Mouse (Mus musculus) frontal cortex, adult 2 months (tissue): ENCODE measurements around the gene Fam45a. TPM values are rescaled to one million over a fixed set of nuclear protein-coding genes. Genes with fewer than 3 reads are reported as not detected.
"Not testable (repeated sequence)": the region's sequence is repeated elsewhere in the genome, so short reads cannot be mapped to it uniquely, and the experiment has no call there.

Experiments
- DNase-seq, 2 experiments: peaks; one replicate each; pipeline ENCODE4 v3.0.0; 2022; ENCODE audit warnings: low spot score in 1 of 2; ENCODE audit errors: extremely low spot score in 1 of 2
- polyA plus RNA-seq: library from polyadenylated mRNA; depleted of rRNA; stranded (reverse); fragments of >200 nt; gene quantifications from 2 replicates; pipeline ENCODE4 v1.2.3, GENCODE M21; 2012; rRNA removed

Gene Fam45a
- polyA plus RNA-seq, 1 experiment: 44.1 TPM

DNA sequence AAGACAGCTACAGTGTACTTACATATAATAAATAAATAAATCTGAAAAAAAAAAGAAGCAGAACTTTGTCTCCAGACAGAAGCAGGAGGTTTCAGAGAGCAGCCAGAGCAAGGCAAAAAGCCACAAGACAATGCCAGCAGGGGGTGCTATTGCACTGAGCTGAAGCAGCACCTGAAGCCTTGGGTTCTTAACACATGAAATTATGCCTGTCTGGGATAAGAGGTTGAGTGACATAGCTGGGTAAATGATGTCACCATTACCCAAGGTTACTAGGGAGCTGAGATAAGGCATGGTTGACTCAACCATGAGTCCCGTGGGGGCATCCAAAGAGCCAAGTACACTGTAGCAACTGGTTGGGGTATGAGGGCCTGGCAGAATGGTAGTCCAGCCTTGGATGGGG is 26.4 kb downstream of the Fam45a start:
- DNase-seq: peak in 1 of 2 experiments; percentile 71

DNA sequence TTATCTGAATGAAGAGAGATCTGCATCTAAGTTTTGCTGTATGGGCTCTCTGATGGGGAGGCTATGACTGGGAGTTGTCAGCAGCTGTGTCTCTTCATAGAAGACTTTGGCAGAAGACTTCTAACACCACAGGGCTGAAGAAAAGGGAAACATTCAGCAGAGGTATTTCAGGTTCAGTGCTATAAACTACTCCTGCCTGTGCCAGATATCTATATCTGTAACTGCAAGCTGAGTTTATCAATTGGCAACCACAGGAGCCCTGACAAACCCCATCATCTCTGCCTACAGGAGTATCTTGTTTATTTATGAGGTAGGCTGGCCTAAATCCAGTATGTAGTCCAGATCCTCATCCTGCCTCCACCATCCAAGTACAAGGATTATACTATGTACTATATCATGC is 31.9 kb downstream of the Fam45a start:
- no peak for DNase-seq

DNA sequence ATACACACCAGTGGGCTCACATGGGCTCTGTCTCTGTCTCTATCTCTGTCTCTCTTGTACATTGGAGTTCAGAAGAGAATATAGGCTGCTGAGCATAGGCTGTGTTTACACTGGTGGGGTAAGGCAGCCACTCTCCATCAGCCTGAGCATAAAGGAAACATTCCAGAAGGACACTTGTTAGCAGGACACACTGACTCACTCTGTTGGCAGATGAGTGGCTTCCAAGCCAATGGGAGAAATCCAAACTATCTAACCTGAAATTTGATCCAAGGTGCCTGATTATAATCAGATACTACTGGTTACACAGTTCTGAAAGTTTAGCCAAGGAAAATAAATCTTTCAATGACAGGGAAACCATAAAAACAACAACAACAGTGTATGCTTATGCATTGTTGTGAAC is 34.3 kb downstream of the Fam45a start:
- no peak for DNase-seq

DNA sequence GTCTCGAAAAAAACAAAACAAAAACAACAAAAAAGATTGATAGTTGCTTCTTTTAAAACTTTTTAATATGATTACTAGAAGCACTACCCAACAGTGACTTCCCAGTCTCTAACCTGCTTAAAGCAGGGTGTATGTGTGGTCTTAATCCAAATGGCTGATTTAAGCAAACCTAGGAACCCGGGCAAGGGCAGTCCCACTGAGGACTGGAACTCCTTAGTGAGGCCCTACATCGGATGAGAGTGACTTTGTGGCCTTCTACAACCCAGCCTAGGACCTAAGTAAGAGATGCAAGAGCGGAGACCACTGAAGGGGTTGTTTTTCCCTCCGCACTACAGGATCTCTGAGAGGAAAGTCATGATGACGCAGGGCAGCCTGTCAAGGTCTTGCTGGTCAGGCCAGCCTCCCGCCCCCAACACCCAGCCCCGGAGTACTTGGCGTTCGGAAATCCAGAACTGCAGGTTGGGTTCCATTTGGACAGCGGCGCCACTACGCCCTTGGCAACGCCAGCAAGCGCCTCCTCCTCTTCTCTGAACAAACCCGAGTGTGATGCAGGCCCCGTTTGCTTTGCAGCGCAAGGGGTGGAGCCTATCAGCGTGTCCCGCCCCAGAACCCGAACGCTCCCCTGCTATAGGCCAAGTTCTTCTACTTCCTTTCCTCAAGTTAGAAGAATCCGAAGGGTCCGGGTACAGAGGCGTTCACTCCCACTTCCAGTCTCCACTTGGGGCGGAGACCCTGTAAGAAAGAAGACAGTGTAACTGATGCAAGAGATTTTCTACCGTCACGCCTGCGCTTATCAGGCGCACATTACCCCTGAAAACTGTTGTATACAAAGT is 49.7 kb downstream of the Fam45a start, which contains the start of gene Sfxn4:
Gene Sfxn4 (minus strand): TSS at position 612 of the 833 bp plus-strand sequence.
- peak; percentile 93 to 95 for DNase-seq

DNA sequence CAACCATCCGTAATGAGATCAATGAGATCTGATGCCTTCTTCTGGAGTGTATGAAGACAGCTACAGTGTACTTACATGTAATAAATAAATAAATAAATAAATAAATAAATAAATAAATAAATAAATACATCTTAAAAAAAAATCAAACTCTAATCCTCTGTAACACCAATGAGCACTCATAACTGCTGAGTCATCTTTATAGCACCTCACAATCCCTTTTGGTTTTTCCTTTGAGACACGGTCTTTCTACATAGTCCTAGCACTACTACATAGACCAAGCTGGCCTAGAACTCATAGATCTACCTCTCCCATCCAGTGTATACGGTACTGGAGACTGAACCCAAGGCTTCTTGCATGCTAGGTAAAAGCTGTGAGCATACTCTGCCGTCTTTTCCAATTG is 54.8 kb downstream of the Fam45a start:
- not testable (repeated sequence) for DNase-seq

DNA sequence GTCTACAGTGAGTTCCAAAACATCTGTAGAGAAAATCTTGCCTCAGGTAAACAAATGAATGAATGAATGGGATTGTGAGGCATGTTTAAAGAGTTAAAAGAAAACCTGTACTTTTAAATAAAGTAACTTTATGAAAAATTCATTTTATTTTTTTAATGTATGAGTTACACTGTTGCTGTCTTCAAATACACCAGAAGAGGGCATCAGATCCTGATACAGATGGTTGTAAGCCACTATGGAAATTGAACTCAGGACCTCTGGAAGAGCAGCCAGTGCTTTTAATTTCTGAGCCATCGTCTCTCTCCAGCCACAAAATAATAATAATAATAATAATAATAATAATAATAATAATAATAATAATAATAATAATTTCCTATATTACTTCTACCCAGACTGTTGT is 59.1 kb downstream of the Fam45a start:
- no peak for DNase-seq

DNA sequence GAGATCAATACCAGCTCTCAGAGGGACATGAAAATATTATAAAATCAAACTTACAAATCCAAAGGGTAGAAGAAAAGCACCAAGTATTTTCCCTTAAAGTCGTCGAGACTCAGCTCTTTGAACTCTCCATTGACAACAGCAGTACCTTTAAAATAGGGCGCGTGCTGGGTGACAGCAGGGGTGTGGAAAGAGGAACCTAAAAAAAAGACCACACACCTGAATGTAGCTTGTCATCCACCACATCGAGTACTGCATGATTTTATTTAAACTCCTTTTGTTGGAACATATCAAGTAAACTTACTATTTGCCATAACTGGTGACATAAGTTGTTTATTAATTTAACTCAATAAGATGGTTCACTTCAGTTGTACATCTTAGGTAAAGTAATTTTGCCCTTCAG is 60.0 kb downstream of the Fam45a start:
- no peak for DNase-seq

DNA sequence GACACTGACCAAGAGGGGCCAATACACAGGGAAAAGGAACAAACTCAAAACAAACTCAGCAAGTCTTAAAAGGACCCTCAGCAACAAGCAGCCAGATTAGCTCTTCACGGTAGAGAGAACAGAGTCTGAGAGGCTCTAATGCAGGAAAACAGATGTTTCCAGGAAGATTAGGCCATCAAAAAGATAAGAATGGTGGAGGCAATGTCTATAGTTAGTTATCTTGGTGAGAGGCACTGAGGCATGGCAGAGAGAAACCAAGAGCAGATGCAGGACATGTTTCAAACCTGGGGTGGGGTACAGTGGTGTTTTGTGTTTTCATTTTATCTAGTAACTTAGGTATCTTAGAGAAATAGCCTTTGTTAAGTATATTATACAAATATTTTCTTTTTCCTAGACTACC is 60.9 kb downstream of the Fam45a start:
- DNase-seq: no peak

DNA sequence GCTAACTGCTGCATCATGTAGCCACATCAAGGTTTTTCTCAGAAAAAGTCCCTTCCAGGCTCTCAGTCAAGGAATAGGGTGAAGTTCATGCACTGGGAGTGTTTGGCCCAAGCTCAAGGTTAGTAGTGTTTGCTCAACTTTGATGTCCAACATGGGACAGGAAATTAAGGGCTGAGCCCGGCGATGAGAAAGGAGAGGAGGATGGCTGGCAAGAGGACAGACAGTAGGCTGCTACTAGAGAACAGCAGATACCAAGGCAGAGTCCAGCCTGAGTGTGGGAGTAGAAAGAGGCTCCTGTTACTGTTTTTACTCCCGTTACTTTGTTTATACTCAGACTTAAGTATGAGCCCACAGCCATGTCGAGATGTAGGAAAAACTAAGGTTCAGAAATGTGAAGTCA is 62.1 kb downstream of the Fam45a start:
- DNase-seq: peak; percentile 14 to 37

DNA sequence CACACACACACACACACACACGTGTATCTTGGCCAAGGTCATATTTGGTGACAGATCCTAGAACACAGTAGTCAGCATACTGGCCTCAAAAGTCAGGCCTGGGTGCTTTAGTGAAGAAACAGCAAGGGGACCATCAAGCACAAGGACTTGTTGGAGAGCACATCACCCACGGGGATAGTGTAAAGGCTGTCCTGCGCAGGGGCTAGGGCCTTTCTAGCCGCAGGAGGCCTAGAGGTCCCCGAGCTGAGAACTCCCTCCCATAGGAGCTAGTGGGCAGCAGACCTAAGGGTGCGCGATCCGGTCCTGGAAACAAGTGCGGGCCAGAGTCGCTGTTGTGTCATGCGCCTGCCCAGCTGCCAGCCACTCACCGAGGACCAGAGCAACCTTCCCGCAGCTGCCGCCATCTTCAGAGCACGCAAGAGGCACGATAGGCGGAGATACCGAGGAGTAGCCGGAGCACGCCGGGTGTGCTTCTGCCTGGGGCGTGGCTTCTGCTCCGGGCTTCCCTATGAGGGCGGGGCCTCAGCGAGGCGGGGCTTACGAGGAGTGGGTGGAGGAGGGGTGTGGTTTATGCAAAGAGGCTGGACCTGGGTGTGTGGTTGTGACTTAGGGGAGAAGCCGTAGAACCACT is 62.8 kb downstream of the Fam45a start, which contains the start of gene Prdx3:
Gene Prdx3 (minus strand): TSS at position 493 of the 631 bp plus-strand sequence.
- DNase-seq: peak; percentile 92 to 96

DNA sequence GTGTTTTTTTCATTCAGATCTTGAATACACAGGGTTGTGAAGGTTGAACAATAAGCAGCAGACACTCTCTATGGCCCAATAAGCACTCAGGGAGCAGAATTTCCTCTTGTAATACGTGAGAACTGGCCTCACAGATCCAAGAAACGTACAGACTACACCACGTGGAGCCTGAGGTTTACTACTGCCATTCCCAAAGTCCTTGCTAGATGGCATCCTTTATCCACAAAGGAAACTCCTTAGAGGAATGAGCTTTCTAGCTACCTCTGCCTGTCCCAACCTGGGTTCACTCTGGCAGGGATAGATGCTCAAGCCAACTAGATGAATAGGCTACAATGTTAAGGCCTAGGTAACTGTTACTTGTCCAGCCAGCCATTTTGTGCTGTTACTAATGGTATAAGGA is 71.7 kb downstream of the Fam45a start:
- peak; percentile 28 to 79 for DNase-seq

Other genes with a start within 250 kb of the Fam45a start
- gene Cacul1, start 230.6 kb upstream of the Fam45a start, polyA plus RNA-seq: 22.4 and 23.3 TPM in 2 replicates
- gene Nanos1, start 55.6 kb upstream of the Fam45a start, polyA plus RNA-seq: 16.0 and 18.6 TPM in 2 replicates
- gene Eif3a, start 20.9 kb upstream of the Fam45a start, polyA plus RNA-seq: 71.4 and 76.3 TPM in 2 replicates
- 17.1 and 18.6 TPM in 2 replicates for gene Sfxn4, start 49.9 kb downstream of the Fam45a start, polyA plus RNA-seq
- gene Prdx3, start 63.0 kb downstream of the Fam45a start, polyA plus RNA-seq: 97.8 and 99.4 TPM in 2 replicates
- 6.6 and 7.2 TPM in 2 replicates for gene Grk5, start 78.2 kb downstream of the Fam45a start, polyA plus RNA-seq